Mouse (Mus musculus): Measurements from ENCODE around the gene Qpctl. TPM values are rescaled to one million over a fixed set of nuclear protein-coding genes. Genes with fewer than 3 reads are reported as not detected.

Qpctl gene
- total RNA-seq (2023): 11.3 TPM

GRCm38 (mm10) chr7:19148875-19149541, at the start of gene Qpctl:
Qpctl (minus strand) TSS chr7:19149291.

GRCm38 (mm10) chr7:19175708-19176515, 26.8 kb upstream of the Qpctl start, which contains the start of gene Eml2:
Eml2 (plus strand) TSS chr7:19176421.

DNA sequence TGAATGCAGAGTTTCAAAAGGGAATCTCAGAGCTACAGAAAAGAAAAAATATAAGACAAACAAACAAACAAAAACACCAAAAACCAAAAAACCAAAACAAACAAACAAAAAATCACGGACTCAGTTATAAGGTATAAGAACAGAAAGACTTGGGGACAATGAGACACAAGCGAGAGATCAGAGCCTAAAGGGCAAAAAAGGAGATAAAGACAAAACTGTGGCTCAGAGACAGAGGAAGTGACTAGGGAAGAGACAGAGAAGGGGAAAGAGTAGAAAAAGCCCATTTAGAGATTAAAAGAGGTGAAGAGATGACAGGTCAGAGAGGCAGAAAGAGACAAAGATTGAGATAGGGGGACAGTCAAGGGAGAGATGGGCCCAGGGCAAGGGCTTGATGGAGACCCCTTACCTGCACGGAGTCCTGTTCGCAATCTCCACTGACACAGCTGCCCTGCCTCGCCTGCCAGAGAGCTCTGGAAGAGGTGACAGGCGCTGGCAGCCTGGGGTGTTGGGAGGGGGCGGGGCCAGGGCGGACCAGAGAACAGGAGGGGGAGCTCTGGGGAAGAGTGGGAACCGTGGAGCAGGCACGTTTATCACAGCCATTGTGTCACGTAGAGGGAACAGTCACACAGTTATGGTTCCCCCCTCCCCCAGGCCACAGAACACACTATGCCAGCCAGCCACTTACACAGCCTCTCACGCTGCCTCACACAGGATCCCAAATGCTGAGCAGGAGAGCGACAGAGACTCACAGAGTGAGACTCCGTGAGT, 16.7 kb upstream of the Qpctl start, which contains the start of gene Gipr:
Gene Gipr, minus strand, starts transcription at position 472 of the 768 bp plus-strand sequence.

DNA sequence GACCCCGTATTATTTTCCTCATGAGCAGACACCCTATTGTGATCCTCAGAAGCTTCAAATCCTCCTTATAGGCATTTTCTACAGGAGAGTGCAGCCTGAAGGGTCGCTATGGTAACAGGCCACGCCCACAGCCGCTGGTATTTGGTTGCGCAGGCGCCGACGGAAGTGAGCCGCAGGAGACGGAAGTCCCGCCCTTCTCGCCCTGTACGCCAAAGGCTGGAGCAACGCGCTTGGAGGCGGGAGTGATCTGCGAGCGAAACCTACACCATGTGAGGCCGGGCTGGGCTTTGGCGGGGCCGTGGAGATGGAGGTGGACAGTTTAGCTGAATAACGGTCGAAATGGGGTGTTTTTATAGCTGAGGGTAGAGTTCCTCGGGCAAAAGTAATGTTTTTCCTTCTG, 535 bp upstream of the Qpctl start, which contains the start of gene Snrpd2:
Gene Snrpd2, plus strand, starts transcription at position 97 of the 400 bp plus-strand sequence.

DNA sequence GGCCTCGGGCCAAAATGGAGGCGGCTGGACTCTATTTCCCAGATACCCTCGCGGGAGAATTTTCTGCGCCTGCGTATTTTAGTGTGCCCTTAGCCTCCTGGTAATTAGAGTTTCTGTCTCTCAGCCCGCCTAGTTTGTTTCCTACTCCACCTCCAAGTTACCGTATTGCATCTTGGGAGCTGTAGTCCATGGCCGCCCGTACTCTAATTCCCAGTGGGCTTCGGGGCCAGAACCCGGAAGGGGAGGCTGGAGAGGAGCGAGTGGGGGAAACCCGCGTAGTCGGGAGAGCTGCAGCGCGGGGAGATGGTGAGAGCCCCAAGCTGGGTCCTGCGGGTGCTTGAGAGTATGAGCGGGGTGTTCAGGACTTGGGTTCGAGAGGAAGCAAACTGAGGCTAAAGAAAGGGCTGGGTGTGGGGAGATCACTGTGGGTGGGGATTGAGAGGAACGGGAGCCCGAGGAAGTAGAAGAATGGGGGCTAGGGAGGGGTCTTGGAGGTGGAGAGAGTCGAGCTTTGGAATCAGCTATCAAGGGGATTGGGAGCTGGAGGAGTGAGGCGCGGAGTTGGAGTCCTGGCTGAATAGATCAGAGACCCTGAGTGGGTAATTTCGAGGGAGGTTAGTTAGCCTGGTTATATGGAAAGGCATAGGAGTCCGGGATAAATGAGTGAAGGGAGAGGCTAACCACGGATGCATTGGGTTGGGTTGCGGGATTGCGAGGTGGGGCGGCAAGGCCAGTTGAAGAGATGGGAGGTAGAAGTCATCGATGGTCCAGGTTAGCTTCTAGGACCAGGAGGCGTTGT, 29.3 kb downstream of the Qpctl start, which contains the start of gene Fbxo46:
Gene Fbxo46, plus strand, starts transcription at position 229 of the 799 bp plus-strand sequence.

GRCm38 (mm10) chr7:19118028-19118771, 30.9 kb downstream of the Qpctl start, which contains the start of gene Gm4969:
Gm4969 (minus strand) TSS chr7:19118368.

DNA sequence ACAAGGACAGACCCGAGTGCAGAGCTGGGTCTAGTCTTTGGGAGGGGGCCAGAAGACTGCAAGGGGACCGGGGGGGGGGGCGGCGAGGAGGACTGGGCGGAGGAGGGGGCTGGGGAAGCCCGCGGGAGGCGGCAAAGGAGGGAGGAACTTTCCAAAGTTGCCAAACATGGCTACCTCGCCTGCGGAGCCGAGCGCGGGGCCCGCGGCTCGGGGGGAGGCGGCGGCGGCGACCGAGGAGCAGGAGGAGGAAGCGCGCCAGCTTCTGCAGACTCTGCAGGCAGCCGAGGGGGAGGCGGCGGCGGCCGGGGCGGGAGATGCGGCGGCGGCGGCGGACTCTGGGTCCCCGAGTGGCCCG, 54.6 kb downstream of the Qpctl start, which contains the start of gene Six5:
Gene Six5, plus strand, starts transcription at position 124 of the 355 bp plus-strand sequence.

Other genes starting within 250 kb of the Qpctl start
- gene Ccdc61, start 238.9 kb downstream of the Qpctl start, total RNA-seq (2023): 20.6 TPM
- not detected for gene Nova2, start 223.4 kb downstream of the Qpctl start, total RNA-seq (2023)
- not detected for gene Nanos2, start 161.9 kb downstream of the Qpctl start, total RNA-seq (2023)
- gene Mypop, start 158.0 kb downstream of the Qpctl start, total RNA-seq (2023): 1.7 TPM
- gene Irf2bp1, start 145.2 kb downstream of the Qpctl start, total RNA-seq (2023): 29.4 TPM
- gene Foxa3, start 125.8 kb downstream of the Qpctl start, total RNA-seq (2023): not detected
- gene Sympk, start 124.9 kb downstream of the Qpctl start, total RNA-seq (2023): 95.9 TPM
- 0.34 TPM for gene Rsph6a, start 94.6 kb downstream of the Qpctl start, total RNA-seq (2023)
- 1.5 TPM for gene Dmwd, start 73.1 kb downstream of the Qpctl start, total RNA-seq (2023)
- 1.5 TPM for gene Dmpk, start 65.4 kb downstream of the Qpctl start, total RNA-seq (2023)
- 0.83 TPM for gene Six5, start 54.7 kb downstream of the Qpctl start, total RNA-seq (2023)
- gene Gm4969, start 30.9 kb downstream of the Qpctl start, total RNA-seq (2023): not detected
- gene Fbxo46, start 29.4 kb downstream of the Qpctl start, total RNA-seq (2023): 23.1 TPM
- gene Snrpd2, start 431 bp upstream of the Qpctl start, total RNA-seq (2023): 88.9 TPM
- not detected for gene Gipr, start 16.8 kb upstream of the Qpctl start, total RNA-seq (2023)
- gene Eml2, start 27.1 kb upstream of the Qpctl start, total RNA-seq (2023): 15.5 TPM
- gene Gpr4, start 63.2 kb upstream of the Qpctl start, total RNA-seq (2023): not detected
- 51.9 TPM for gene Opa3, start 79.0 kb upstream of the Qpctl start, total RNA-seq (2023)
- gene Vasp, start 122.5 kb upstream of the Qpctl start, total RNA-seq (2023): 296 TPM
- 2.3 TPM for gene Ppm1n, start 130.8 kb upstream of the Qpctl start, total RNA-seq (2023)
- gene Rtn2, start 133.3 kb upstream of the Qpctl start, total RNA-seq (2023): not detected
- gene Fosb, start 160.8 kb upstream of the Qpctl start, total RNA-seq (2023): 1,017 TPM
- gene Ercc1, start 195.5 kb upstream of the Qpctl start, total RNA-seq (2023): 65.9 TPM
- 12.8 TPM for gene Cd3eap, start 210.2 kb upstream of the Qpctl start, total RNA-seq (2023)
- gene Ppp1r13l, start 210.5 kb upstream of the Qpctl start, total RNA-seq (2023): 1.6 TPM
- 83.7 TPM for gene Ercc2, start 232.7 kb upstream of the Qpctl start, total RNA-seq (2023)

Measured in CD8-positive naive resting alpha-beta T cell, adult 57 days (primary cell).